Mouse (Mus musculus): ENCODE results near the gene Soga1.

Soga1 gene

DNA sequence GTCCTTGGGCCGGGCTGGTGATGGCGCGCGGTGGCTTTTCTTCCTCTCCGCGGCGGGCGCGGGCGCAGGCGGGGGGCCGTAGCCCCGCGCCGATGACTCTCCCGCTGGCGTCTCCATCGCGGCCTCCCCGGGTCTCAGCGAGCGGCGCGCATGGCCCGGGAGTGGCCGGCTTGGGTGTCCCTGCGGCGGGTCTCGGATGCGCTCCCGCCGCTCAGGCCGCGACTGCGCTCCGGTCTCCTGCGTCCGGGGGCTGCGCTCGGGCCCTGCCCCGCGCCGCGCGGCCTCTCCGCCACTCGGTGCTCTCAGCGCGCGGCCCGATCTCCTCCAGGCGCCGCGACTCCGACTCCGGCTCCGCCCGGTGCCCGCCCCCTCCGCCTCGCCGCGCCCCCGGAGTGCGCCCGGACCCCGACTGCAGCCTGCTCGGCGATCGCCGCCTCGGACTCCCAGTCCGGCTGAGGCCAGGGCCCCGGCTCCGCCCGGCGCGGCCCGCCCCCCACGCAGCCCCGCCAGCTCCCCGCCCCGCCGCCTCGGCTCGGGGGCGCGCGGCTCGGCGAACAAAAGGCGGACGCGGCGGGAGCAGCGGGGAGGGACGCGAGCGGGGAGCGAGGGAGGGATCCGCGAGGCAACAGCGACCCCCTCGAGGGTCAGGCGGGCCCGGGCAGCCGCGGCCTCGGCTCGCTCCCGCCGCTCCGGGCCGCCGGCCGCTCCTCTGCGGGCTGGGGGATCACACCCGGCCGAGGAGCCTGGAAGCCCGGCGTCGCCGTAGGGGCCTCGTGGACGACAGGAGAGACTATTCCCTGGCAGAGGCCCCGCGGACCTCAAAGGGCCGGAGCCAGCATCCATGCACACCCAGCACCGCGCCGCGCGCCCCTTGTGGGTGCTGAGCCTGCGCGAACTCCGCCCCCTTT is at the start of gene Soga1:
Gene Soga1, minus strand, starts transcription at position 462 of the 908 bp plus-strand sequence.
- under 1% methylated on average over 130 of the region's 136 CpGs for WGBS

DNA sequence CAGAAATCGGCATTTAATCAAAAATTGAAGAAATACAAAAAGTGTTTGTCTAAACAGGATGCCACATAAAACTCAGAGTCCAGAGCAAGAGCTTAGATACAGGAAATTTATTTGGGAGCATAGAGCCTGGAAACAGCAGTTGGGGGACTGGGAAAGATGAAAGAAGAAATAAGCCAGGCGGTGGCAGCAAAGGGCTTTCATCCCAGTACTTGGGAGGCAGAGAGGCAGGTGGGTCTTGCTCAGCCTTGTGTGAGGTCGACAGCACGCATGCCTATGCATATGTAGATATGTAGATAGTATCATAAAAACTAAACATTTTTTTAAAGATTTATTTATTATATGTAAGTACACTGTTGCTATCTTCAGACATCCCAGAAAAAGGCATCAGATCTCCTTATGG is 49.0 kb upstream of the Soga1 start:
- 43% methylated on average over 4 of the region's 4 CpGs for WGBS

DNA sequence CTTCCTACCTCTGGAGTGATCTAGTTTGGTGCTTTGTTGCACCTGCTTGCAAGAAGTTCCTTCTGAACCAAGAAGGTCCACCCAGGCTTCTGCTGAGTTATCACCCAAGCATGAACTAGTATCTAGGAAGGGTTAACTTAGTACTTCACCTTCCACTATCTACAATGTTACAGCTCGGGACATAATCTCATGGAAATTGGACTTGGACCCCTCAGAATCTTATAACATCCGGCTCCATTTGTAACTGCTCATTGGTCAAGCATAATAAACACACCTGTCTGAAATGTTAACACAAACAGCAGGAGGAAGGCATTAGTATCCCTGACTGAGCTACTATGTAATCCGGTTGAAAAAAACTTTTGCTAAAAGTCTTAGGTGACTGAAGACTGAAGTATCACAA is 48.3 kb upstream of the Soga1 start:
- WGBS = 75% methylated on average over 3 of the region's 3 CpGs

DNA sequence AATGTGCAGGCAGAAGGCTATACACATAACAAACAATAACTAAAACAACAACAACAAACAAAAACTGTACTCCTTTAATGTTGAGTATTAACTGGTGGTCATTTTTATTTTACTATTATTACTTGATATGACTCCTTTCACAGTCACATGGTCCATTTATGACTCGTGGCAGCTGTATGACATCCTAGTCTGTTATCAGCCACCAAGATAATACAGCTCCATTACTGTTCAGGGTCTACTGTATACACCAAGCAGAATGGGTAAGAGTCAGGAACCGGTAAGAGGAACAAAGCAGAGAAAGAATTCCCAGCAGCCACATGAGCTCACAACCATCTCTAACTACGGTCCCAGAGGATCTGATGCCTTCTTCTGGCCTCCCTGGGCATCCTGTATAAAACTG is 46.2 kb upstream of the Soga1 start:
- 86% methylated on average over 3 of the region's 3 CpGs for WGBS

DNA sequence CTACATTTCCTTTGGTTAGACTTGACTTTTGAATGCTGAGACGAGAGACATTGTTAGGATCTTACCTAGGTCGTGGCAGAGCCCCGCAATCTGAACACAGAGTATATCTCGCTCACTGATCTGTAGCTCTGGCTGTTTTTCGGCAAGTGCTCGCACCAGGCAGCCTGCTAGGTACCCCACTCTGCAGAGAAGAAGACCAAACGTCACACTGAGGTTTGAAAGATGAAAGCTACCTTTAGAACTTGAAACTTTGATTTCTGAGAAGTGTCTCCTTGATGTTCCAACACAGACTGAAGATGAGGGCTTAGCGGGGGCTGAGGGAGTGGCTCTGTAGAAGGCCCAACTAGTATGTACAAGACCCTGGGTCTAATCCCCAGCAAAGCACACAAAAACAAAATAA is 42.7 kb upstream of the Soga1 start:
- 94% methylated on average over 8 of the region's 8 CpGs for WGBS

DNA sequence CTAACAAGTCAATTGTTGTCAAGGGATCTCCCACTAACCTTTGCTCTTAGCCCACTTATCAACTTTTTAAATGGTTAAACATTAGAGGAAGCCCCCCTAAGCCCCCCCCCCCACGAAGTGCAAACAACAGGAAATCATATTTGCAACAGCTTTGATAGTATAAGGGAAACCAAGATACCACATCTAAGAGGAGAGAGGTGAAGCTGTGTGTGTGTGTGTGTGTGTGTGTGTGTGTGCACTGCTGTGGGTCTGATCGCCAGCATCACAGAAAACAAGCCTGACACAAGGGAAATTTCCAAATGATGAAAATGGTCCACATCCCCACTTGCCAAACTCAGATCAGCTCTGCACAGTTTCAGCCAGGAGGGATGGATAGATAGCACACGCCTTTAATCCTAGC is 40.0 kb upstream of the Soga1 start:
- 66% methylated on average over 3 of the region's 3 CpGs for WGBS

DNA sequence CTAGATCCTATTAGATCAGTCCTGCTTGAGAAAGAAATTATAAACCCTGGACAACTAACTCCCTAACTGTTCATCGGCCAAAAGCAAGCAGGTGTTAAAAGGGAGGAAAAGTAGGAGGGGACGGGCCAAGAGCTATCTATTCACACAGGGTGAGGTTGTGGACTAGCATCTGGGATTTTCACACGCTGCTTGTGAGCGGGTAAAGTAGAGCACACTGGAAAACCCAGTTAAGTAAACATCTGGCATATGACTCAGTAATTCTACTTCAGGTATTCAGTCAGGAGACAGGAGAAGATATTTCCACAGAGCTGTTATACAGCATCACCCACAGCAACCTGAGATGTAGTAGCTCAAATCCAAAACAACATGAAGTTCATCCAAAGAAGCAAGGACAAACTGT is 39.5 kb upstream of the Soga1 start:
- 87% methylated on average over 4 of the region's 4 CpGs for WGBS

DNA sequence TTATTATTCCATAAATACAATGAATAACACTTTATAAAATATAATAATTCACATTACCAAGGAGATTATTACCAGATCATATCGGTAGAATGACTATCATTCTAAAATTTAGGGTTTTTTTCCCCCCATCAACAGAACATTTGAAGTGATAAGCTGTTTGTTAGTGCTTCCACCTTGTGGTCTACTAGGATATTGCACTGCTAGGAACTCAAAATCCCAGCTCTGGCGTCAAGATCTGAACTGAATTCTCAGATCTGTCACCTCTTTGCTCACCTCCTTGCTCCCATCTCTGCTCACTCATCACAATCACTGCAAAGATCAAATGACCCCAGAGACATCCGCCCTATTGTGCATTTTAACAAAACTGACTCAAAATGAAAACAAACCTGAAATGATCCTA is 37.9 kb upstream of the Soga1 start:
- WGBS = 21% methylated on average over 3 of the region's 3 CpGs

DNA sequence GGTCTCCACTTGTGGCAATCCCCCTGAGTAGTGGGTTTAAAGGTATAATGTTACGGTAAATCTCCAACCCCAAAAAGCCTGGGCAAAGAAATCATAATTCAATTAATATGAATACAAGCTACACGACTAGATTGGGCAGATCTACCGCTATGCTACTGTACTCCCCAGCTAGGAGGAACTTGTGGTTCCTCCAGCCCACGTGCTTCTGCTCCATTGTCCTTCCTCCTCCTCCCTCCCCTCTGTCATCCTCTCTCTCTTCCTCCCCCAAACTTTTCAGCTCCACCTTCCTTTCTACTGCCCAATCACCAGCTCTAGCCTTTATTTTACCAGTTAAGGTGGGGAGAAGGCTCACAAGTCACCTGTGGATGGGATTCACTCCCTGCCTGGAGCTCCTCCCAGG is 29.2 kb upstream of the Soga1 start:
- WGBS = 88% methylated on average over 4 of the region's 4 CpGs

DNA sequence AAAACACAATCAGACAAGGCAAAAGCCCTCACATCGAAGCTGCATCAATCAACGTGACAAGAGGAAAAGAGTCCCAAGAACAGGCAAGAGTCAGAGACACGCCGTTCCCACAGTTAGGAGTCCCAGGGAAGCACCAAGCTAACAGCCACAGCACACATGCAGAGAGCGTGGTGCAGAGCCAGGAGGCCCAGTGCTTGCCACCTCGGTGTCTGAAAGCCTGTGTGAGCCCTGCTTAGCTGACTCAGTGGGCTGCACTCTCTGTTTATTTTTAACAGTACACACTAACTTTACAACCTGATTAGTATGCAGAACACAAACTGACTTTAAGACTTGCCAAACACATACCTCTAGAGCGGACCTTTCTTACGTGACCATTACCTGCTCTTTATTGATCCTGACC is 25.4 kb upstream of the Soga1 start:
- 89% methylated on average over 8 of the region's 8 CpGs for WGBS

DNA sequence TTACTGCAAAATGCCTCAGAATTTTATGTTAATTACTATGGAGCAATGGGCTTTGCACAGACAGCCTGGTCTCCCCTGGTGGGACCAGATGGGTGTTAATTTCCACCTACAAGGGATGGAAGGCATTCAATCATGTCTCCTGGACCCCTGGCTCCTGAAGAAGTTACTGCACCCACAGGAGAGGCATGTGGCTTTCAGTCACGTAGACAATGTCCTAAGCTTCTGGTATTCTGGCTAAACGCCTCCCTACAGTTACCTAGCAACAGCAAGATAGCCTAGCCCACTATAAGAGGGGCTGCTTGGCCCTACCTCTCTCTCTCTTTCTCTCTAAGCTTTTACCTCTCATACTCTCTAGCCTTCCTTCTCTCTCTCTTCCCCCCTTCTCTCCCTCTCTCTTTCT is 23.2 kb upstream of the Soga1 start:
- WGBS = 77% methylated on average over 2 of the region's 2 CpGs

DNA sequence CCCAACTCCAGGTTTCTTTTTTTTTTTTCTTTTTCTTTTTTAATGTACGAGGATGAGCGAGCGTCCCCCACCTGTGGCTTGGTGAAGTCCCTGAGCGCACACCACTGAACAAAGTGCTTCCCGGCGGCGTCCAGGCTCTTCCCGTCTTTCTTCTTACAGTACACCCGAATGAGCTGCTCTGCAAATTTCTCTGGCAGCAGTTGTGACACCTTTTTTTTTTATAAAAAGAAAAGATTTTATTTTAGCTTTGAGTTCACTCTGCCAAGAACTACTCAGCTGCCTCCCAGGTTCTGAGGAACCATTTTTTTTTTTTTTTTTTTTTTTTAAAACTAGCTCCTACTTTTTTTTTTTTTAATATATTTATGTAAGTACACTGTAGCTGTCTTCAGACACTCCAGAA is 22.6 kb upstream of the Soga1 start:
- WGBS = 65% methylated on average over 9 of the region's 9 CpGs

DNA sequence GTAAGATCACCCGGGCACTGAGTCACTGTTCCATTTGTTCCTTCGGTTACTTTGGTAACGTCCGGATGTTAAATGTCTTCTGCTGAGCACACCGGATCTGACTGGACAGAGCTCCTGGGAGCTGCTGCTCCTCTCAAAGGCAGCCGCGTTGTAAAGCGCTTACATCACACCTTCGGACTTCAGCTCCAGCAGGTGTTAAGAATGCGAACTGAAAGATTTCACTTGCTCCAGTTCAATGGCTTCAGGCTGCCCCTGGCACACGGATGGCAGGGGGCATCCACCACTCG is 21.2 kb upstream of the Soga1 start:
- WGBS = 87% methylated on average over 12 of the region's 12 CpGs

DNA sequence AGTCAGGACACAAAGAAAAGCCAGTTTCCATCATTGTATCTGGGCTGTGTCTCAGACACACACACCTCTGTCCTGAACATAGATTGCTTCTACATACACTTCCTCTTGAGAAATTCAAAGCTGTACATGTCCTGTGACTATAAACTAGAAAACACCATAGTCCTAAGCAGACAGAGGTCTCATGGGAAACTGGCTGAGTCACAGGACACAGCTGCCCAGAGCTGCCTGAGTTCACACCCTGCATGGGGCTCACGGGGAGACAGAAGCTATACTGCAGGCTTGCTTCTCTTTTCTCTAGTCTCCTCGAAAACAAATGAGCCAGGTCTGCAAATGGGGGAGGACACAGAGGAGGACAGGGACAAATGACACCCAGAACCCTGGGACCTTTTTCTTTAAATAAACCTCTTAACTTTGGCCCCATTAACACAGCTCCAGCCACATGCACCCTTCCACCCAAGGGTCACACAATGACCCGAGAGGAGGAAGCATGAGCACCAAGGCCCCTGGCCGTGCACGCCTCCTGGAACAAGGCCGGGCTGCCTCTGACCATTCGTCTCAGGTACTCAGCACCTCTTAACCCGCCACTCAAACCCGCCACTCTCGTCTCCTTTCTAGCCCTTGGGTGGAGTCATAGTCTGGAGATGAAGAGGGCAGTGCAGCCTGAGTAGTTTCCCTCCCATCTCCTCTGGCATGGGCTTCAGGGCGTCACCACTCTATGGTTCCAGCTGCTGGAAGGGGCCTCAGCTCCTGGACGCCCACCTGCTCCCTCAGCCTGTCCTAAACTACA is 20.7 kb upstream of the Soga1 start:
- WGBS = 88% methylated on average over 12 of the region's 12 CpGs

DNA sequence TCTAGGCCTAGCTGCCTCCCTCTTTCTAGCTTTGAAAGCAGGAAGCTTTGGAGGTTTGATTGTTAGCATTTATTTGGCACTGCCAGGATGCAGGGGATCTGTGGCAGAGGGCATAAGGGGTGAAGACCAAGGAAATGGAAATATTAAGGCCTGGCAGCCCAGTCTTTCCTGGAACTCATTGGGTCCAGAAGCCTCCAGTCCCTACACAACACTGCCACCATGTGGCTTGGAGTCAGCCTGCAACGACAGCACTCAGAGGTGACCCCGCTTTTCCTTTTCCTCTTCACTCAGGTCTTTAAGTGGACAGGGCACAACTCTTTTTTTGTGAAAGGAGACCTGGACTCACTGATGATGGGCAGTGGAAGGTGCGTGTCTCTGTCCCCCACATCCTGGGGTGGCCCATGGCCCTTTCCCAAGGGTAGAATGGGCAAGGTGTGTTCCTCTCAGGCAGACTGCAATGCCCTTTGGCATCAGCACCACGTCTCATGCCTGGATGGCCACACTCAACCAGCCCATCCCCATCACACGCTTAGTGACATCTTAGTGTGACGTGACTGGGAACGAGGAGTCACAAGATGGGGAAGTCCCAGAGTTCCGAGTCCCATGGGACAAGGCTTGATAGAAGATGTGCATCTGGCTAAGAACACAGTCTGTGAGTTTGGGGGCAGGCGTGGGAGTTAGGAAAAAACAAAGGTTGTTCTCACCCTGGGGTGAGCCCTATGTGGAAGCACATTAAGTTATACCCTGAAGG is 16.1 kb upstream of the Soga1 start:
- WGBS = 62% methylated on average over 9 of the region's 9 CpGs

DNA sequence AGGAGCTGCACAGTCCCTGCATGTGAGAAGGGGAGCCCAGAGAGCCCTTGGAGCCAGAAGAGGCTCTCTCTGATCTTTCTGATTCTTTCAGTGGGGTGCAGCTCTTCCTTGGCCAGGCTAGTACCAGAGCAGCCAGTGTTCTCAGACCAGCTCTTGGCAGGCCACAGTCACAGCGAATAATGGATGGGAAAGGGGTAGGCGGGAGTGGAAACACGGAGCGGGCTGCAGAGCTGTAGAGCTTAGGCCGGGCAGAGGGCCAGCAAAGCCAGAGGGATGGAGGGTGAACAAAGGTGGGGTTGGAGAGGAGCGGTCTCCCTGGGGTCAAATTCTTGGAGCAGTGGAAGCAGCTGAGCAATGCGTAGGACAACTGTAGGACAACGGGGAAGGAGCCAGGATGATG is 13.0 kb upstream of the Soga1 start:
- WGBS = 42% methylated on average over 8 of the region's 8 CpGs

DNA sequence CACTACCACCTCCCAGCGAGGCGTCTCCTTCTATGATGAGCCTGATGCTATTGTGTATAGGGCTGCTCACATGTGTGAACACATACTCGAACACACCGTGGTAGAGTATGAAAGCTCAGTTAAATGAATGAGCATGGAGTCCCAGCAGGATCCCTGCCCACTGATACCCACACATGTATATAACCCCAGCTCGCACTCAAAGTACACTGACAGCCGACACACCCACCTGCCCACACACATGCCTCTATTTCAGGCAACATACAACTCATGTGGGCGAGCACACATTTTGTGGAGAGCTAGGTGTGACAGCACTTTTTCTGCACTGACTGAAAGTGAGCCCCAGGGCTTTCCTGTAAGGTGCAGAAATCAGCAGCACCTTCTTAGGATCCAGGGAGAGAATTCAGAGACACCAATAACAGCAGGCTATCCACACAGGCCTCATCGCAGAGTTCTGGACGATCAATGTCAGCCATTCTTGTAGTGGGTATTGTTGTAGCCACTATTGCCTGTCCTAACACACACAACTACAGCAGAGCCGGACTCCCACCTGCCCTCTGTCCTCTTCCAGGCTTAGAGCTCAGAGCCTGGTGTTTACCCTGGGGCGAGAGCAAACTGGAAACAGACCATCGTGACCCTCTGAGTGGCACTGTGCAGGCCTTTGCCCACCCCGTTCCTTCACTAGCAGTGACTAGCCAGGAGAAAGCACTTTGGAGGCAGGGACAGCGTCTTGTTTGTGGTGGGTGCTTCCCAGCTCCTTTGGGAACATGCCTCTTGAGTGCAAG is 8.7 kb upstream of the Soga1 start:
- 63% methylated on average over 14 of the region's 14 CpGs for WGBS

DNA sequence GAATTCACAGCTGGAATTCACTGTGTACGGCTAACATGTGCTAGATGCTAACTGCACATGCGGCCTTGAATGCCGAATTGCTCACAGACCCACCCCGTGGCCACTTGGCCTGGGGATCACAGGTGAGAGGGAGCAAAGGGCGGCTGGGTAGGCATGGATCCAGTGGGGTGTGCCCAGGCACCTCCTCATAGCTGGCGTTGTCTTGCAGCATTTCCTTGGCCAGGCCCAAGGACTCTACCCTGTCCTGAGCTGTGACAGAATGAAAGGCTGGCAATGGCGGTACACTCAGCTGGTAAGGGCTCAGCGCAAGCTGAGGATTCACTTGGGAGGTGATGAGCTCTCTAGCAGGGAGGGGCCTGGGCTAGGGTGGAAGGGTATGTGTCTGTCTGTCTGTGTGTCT is 7.7 kb upstream of the Soga1 start, which contains the start of gene Tldc2:
Gene Tldc2, plus strand, starts transcription at position 260 of the 400 bp plus-strand sequence.
- 94% methylated on average over 8 of the region's 8 CpGs for WGBS

DNA sequence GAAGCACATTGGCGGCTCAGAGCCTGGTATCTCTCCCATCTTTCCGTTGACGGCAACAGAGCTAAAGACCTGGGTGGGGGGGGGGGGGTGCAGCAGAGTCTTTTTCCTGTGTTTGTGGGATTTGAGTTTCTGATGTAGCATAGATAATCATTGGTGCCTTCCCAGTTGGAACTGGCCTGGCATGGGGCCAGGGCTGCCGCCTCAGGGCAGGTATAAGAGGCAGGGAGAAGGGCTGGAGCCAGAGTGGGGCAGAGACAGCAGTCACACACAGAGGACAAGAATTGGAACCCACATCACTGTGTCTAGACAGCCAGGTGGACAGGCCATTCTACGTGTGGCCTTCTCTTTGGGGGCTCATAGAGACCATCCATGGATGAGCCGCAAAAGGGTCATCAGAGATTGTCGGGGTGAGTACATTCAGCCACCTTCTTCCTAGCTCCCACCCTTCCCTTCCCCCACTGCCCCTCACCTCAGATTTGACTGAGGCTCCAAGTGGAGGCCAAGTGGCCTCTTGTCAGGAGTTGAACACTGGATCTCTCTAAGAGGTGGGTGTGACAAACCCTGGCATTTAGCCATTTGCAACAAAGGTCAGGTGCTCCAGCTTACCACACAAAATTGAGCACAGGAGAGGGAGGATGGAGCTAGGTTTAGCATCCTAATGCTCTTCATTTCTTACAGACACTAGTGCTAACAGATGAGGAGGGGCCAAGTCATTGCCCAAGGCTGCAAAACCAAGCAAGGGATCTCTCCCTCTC is 6.0 kb upstream of the Soga1 start:
- WGBS = 87% methylated on average over 7 of the region's 7 CpGs

DNA sequence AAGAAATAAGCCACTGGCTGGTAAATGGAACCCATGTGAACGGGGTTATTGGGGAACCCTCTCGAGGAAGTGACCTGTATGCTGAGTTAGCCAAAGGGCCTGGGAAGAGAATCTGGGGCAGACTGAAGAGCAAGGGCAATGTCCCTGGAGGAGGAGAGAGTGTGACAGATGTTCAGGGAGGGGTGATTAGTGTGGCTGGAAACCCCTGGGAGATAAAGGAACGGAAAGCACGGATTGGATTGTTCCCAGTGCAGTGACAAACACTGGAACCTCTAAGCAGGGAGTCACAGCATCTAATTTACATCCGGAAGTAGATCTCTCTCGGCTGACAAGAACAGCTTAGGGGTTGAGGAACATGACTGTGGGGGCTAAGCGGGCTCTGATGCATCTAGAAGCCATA is 2.9 kb upstream of the Soga1 start:
- 56% methylated on average over 7 of the region's 7 CpGs for whole genome bisulfite sequencing

DNA sequence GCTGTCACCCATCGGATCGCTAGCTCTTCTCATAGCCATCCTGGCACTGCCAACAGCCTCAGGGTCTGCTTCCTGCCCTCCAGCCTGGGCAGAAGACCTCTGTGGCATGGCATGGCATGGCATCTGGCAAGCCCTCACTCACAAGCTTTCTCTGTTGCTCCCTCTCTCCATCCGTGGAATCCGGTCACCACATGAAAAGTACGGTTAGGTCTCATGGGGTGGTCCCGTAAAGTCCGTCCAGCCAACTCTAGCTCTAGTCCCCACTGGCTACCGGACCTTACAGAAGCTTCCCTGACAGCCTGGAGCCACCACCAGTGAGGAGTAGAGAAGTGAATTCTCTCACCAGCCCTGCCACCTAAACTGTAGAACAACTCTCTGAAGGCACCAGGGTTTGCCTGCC is 2.3 kb upstream of the Soga1 start:
- WGBS = 91% methylated on average over 8 of the region's 8 CpGs

All from cerebral cortex, adult 2 months (tissue).